Mouse (Mus musculus) limb, embryonic 14.5 days (tissue): ENCODE measurements around the gene Olfr1391. TPM values are rescaled to one million over a fixed set of nuclear protein-coding genes. Genes with fewer than 3 reads are reported as not detected.

Source experiments
- ATAC-seq: fragments of 200-750 bp; cut with Nextera tagmentation; 2 replicates; pipeline ENCODE4 v1.8.0; 2017; ENCODE audit warnings: low read depth, moderate number of reproducible peaks, moderate TSS enrichment; ENCODE audit not compliant: low FRiP score
- DNase-seq: peaks from one replicate; pipeline ENCODE4 v3.0.0-alpha.2; 2015; ENCODE audit warnings: low spot score
- H3K27ac ChIP-seq: fragments of 300-500 bp; sonication (generic); replicated peaks from 2 replicates; pipeline ENCODE4 v1.5.1; 2014; ENCODE audit warnings: low read depth, mild to moderate bottlenecking, low read length, moderate library complexity, mixed read lengths
- H3K27me3 ChIP-seq: fragments of 300-500 bp; sonication (generic); 2 replicates; pipeline ENCODE4 v1.6.1; 2014; ENCODE audit warnings: low read length, mixed read lengths; ENCODE audit not compliant: control insufficient read depth, insufficient read depth
- H3K36me3 ChIP-seq: fragments of 300-500 bp; sonication (generic); 2 replicates; pipeline ENCODE4 v1.6.1; 2014; ENCODE audit warnings: mild to moderate bottlenecking, low read length, moderate library complexity, mixed read lengths; ENCODE audit not compliant: control insufficient read depth, insufficient read depth
- H3K4me1 ChIP-seq: fragments of 300-500 bp; sonication (generic); 2 replicates; pipeline ENCODE4 v1.6.1; 2014; ENCODE audit warnings: antibody characterized with exemption, low read length, mixed read lengths; ENCODE audit not compliant: control insufficient read depth, insufficient read depth
- H3K4me2 ChIP-seq: fragments of 300-500 bp; sonication (generic); replicated peaks from 2 replicates; pipeline ENCODE4 v1.6.1; 2014; ENCODE audit warnings: low read depth, mild to moderate bottlenecking, low read length, moderate library complexity; ENCODE audit not compliant: severe bottlenecking
- H3K4me3 ChIP-seq: fragments of 300-500 bp; sonication (generic); replicated peaks from 2 replicates; pipeline ENCODE4 v1.5.1; 2014; ENCODE audit warnings: low read length
- H3K9ac ChIP-seq: fragments of 300-500 bp; sonication (generic); 2 replicates; pipeline ENCODE4 v1.6.1; 2014; ENCODE audit warnings: mild to moderate bottlenecking, low read depth, low read length, moderate library complexity; ENCODE audit not compliant: severe bottlenecking
- H3K9me3 ChIP-seq: fragments of 300-500 bp; sonication (generic); 2 replicates; pipeline ENCODE4 v1.6.1; 2016; ENCODE audit warnings: low read length; ENCODE audit not compliant: control insufficient read depth
- POLR2A ChIP-seq: fragments of 200-500 bp; IDR thresholded peaks from 2 replicates; pipeline ENCODE4 v1.8.0; 2012; ENCODE audit warnings: inconsistent platforms, mild to moderate bottlenecking, moderate library complexity, borderline replicate concordance; ENCODE audit not compliant: insufficient read depth, insufficient read length; ENCODE audit errors: extremely low read depth
- WGBS: fragments of 180-500 bp; shearing (Covaris S2); extraction: QIAGEN DNeasy Blood & Tissue Kit; methylation state at CpG from one replicate; pipeline ENCODE4 v1.1.7; 2014; 5-methylcytosine and 5-hydroxymethylcytosine counted together
- polyA plus RNA-seq, 2 experiments: library from polyadenylated mRNA; depleted of rRNA in 1 of 2; stranded (reverse) in 1 of 2; unstranded in 1 of 2; fragments of >200 nt; fragmentation: Nextera tagmentation in 1 of 2; extraction: Ambion mirVana in 1 of 2; gene quantifications; 2 replicates each; pipeline versions ENCODE4 v1.2.1 to v1.2.3; 2012 to 2014

Olfr1391 gene
- polyA plus RNA-seq, 2 experiments, result not detected

DNA sequence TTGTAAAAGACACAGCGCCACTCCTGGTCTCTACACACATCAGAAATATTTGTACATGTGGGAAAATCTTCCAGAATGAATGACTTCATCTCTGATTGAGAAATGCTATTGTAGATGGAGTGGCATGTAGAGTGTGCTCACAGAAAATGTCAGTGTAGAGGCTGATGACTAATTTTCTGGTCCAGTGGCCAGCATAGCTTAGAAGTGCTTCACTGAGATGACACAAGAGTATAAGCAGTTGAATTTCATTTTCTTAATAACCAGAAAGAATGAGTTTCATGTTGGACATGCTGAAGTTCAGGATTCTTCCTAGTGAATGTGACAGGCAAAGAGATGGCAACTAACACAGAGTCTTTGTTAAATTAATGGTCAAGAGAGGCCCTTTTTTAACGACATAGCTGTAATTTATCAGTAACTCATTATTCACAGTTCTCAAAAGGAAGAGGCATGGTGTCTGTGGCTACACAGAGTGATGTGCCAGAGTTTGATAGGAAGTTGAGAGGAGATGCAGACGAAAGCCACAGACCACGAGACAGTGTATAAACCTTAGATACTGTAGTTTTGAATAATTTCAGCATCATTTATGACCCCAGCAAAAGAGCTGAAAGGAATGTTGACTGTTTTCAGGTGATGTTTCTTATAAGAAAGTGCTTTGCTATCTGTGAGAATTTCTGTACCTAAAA is 14.7 kb downstream of the Olfr1391 start:
- Histone ChIP-seq H3K4me3 (no peak overlapping the region), H3K9me3 (no peaks in the 10 kb centered on the region), H3K4me2 (no peak overlapping the region), H3K27me3 (no peaks in the 10 kb centered on the region), H3K36me3 (no peaks in the 10 kb centered on the region), H3K9ac (no peak overlapping the region), H3K27ac (no peak overlapping the region), H3K4me1 (no peaks in the 10 kb centered on the region)
- TF ChIP-seq POLR2A, result no peak
- no peak for DNase-seq
- no peak for ATAC-seq
- 74% methylated on average over 4 of the region's 4 CpGs for WGBS

Other genes starting within 250 kb of the Olfr1391 start
- 0.83 and 1.0 TPM in 2 replicates for gene Ifi47, start 246.2 kb upstream of the Olfr1391 start, polyA plus RNA-seq (2012; rRNA removed)
- gene Ifi47, start 246.2 kb upstream of the Olfr1391 start, polyA plus RNA-seq (2014; fragmentation: Nextera tagmentation; extraction: Ambion mirVana), result 0.72 and 1.2 TPM in 2 replicates
- 0.10 and 0.14 TPM in 2 replicates for gene Olfr1396, start 207.9 kb upstream of the Olfr1391 start, polyA plus RNA-seq (2012; rRNA removed)
- 0.11 TPM in 1 of 2 replicates, not detected in the other for gene Olfr1396, start 207.9 kb upstream of the Olfr1391 start, polyA plus RNA-seq (2014; fragmentation: Nextera tagmentation; extraction: Ambion mirVana)
- gene Olfr1395, start 180.5 kb upstream of the Olfr1391 start, polyA plus RNA-seq (2012; rRNA removed), result not detected in 2 replicates
- not detected in 2 replicates for gene Olfr1395, start 180.5 kb upstream of the Olfr1391 start, polyA plus RNA-seq (2014; fragmentation: Nextera tagmentation; extraction: Ambion mirVana)
- not detected in 2 replicates for gene Olfr1394, start 168.4 kb upstream of the Olfr1391 start, polyA plus RNA-seq (2012; rRNA removed)
- not detected in 2 replicates for gene Olfr1394, start 168.4 kb upstream of the Olfr1391 start, polyA plus RNA-seq (2014; fragmentation: Nextera tagmentation; extraction: Ambion mirVana)
- 2.0 and 2.2 TPM in 2 replicates for gene Btnl9, start 135.6 kb upstream of the Olfr1391 start, polyA plus RNA-seq (2012; rRNA removed)
- gene Btnl9, start 135.6 kb upstream of the Olfr1391 start, polyA plus RNA-seq (2014; fragmentation: Nextera tagmentation; extraction: Ambion mirVana), result 0.58 and 1.7 TPM in 2 replicates
- 14.9 and 22.1 TPM in 2 replicates for gene Zfp62, start 119.5 kb upstream of the Olfr1391 start, polyA plus RNA-seq (2012; rRNA removed)
- 38.0 and 43.1 TPM in 2 replicates for gene Zfp62, start 119.5 kb upstream of the Olfr1391 start, polyA plus RNA-seq (2014; fragmentation: Nextera tagmentation; extraction: Ambion mirVana)
- gene Mgat1, start 78.6 kb upstream of the Olfr1391 start, polyA plus RNA-seq (2012; rRNA removed), result 83.7 and 117 TPM in 2 replicates
- 64.7 and 68.0 TPM in 2 replicates for gene Mgat1, start 78.6 kb upstream of the Olfr1391 start, polyA plus RNA-seq (2014; fragmentation: Nextera tagmentation; extraction: Ambion mirVana)
- 0.09 and 0.26 TPM in 2 replicates for gene Olfr1393, start 44.4 kb upstream of the Olfr1391 start, polyA plus RNA-seq (2012; rRNA removed)
- gene Olfr1393, start 44.4 kb upstream of the Olfr1391 start, polyA plus RNA-seq (2014; fragmentation: Nextera tagmentation; extraction: Ambion mirVana), result not detected in 2 replicates
- 0.15 and 0.18 TPM in 2 replicates for gene Olfr1392, start 37.5 kb upstream of the Olfr1391 start, polyA plus RNA-seq (2012; rRNA removed)
- gene Olfr1392, start 37.5 kb upstream of the Olfr1391 start, polyA plus RNA-seq (2014; fragmentation: Nextera tagmentation; extraction: Ambion mirVana), result 0.06 TPM in 1 of 2 replicates, not detected in the other
- not detected in 2 replicates for gene Olfr10, start 18.0 kb upstream of the Olfr1391 start, polyA plus RNA-seq (2012; rRNA removed)
- not detected in 2 replicates for gene Olfr10, start 18.0 kb upstream of the Olfr1391 start, polyA plus RNA-seq (2014; fragmentation: Nextera tagmentation; extraction: Ambion mirVana)
- not detected in 2 replicates for gene Olfr1390, start 12.4 kb downstream of the Olfr1391 start, polyA plus RNA-seq (2012; rRNA removed)
- gene Olfr1390, start 12.4 kb downstream of the Olfr1391 start, polyA plus RNA-seq (2014; fragmentation: Nextera tagmentation; extraction: Ambion mirVana), result not detected in 2 replicates
- not detected in 2 replicates for gene Olfr1389, start 100.3 kb downstream of the Olfr1391 start, polyA plus RNA-seq (2012; rRNA removed)
- not detected in 2 replicates for gene Olfr1389, start 100.3 kb downstream of the Olfr1391 start, polyA plus RNA-seq (2014; fragmentation: Nextera tagmentation; extraction: Ambion mirVana)
- 0.11 and 0.19 TPM in 2 replicates for gene Olfr1388, start 113.9 kb downstream of the Olfr1391 start, polyA plus RNA-seq (2012; rRNA removed)
- 0.06 and 0.15 TPM in 2 replicates for gene Olfr1388, start 113.9 kb downstream of the Olfr1391 start, polyA plus RNA-seq (2014; fragmentation: Nextera tagmentation; extraction: Ambion mirVana)
- not detected in 2 replicates for gene Olfr1387, start 132.6 kb downstream of the Olfr1391 start, polyA plus RNA-seq (2012; rRNA removed)
- not detected in 2 replicates for gene Olfr1387, start 132.6 kb downstream of the Olfr1391 start, polyA plus RNA-seq (2014; fragmentation: Nextera tagmentation; extraction: Ambion mirVana)
- gene Olfr1386, start 142.3 kb downstream of the Olfr1391 start, polyA plus RNA-seq (2012; rRNA removed), result not detected in 2 replicates
- gene Olfr1386, start 142.3 kb downstream of the Olfr1391 start, polyA plus RNA-seq (2014; fragmentation: Nextera tagmentation; extraction: Ambion mirVana), result not detected in 2 replicates
- gene Olfr1385, start 166.3 kb downstream of the Olfr1391 start, polyA plus RNA-seq (2012; rRNA removed), result not detected in 2 replicates
- not detected in 2 replicates for gene Olfr1385, start 166.3 kb downstream of the Olfr1391 start, polyA plus RNA-seq (2014; fragmentation: Nextera tagmentation; extraction: Ambion mirVana)
- gene Olfr1384, start 184.0 kb downstream of the Olfr1391 start, polyA plus RNA-seq (2012; rRNA removed), result not detected in 2 replicates
- not detected in 2 replicates for gene Olfr1384, start 184.0 kb downstream of the Olfr1391 start, polyA plus RNA-seq (2014; fragmentation: Nextera tagmentation; extraction: Ambion mirVana)
- not detected in 2 replicates for gene Olfr1383, start 196.9 kb downstream of the Olfr1391 start, polyA plus RNA-seq (2012; rRNA removed)
- gene Olfr1383, start 196.9 kb downstream of the Olfr1391 start, polyA plus RNA-seq (2014; fragmentation: Nextera tagmentation; extraction: Ambion mirVana), result not detected in 2 replicates
- gene Olfr1382, start 205.5 kb downstream of the Olfr1391 start, polyA plus RNA-seq (2012; rRNA removed), result not detected in 2 replicates
- gene Olfr1382, start 205.5 kb downstream of the Olfr1391 start, polyA plus RNA-seq (2014; fragmentation: Nextera tagmentation; extraction: Ambion mirVana), result not detected in 2 replicates
- gene Olfr1381, start 220.7 kb downstream of the Olfr1391 start, polyA plus RNA-seq (2012; rRNA removed), result not detected in 2 replicates
- not detected in 2 replicates for gene Olfr1381, start 220.7 kb downstream of the Olfr1391 start, polyA plus RNA-seq (2014; fragmentation: Nextera tagmentation; extraction: Ambion mirVana)
- gene Olfr1380, start 234.1 kb downstream of the Olfr1391 start, polyA plus RNA-seq (2012; rRNA removed), result not detected in 2 replicates
- gene Olfr1380, start 234.1 kb downstream of the Olfr1391 start, polyA plus RNA-seq (2014; fragmentation: Nextera tagmentation; extraction: Ambion mirVana), result not detected in 2 replicates